Mouse (Mus musculus) heart, postnatal 0 days (tissue): ENCODE data around the gene Kcnn1. TPM values are rescaled to one million over a fixed set of nuclear protein-coding genes. Genes with fewer than 3 reads are reported as not detected.

Experiments used
- ATAC-seq: fragments of 200-750 bp; cut with Nextera tagmentation; 2 replicates; pipeline ENCODE4 v1.8.0; 2017; ENCODE audit warnings: low read depth, moderate number of reproducible peaks, moderate library complexity; ENCODE audit not compliant: insufficient read depth
- DNase-seq: peaks from one replicate; pipeline ENCODE4 v3.0.0-alpha.2; 2016; ENCODE audit warnings: low spot score
- H3K27ac ChIP-seq: fragments of 300-500 bp; sonication (generic); 2 replicates; pipeline ENCODE4 v1.5.1; 2014; ENCODE audit warnings: low read depth, mild to moderate bottlenecking
- H3K27me3 ChIP-seq: fragments of 300-500 bp; sonication (generic); 2 replicates; pipeline ENCODE4 v1.6.1; 2014; ENCODE audit warnings: low read length, mixed read lengths; ENCODE audit not compliant: control insufficient read depth, insufficient read depth
- H3K36me3 ChIP-seq: fragments of 300-500 bp; sonication (generic); replicated peaks from 2 replicates; pipeline ENCODE4 v1.6.1; 2014; ENCODE audit warnings: low read length, mixed read lengths; ENCODE audit not compliant: control insufficient read depth, insufficient read depth
- H3K4me1 ChIP-seq: fragments of 300-500 bp; sonication (generic); 2 replicates; pipeline ENCODE4 v1.6.1; 2014; ENCODE audit warnings: antibody characterized with exemption; ENCODE audit not compliant: control insufficient read depth, insufficient read depth
- H3K4me2 ChIP-seq: fragments of 300-500 bp; sonication (generic); 2 replicates; pipeline ENCODE4 v1.6.1; 2014; ENCODE audit warnings: low read depth, mild to moderate bottlenecking, low read length, moderate library complexity
- H3K4me3 ChIP-seq: fragments of 300-500 bp; sonication (generic); 2 replicates; pipeline ENCODE4 v1.5.1; 2014; ENCODE audit warnings: low read depth, low read length
- H3K9ac ChIP-seq: fragments of 300-500 bp; sonication (generic); replicated peaks from 2 replicates; pipeline ENCODE4 v1.6.1; 2014; ENCODE audit warnings: low read depth, low read length, mixed read lengths
- H3K9me3 ChIP-seq: fragments of 300-500 bp; sonication (generic); replicated peaks from 2 replicates; pipeline ENCODE4 v1.6.1; 2016; ENCODE audit warnings: low read length; ENCODE audit not compliant: control insufficient read depth
- CTCF ChIP-seq: IDR thresholded peaks from 2 replicates; pipeline ENCODE4 v1.5.1; 2016; ENCODE audit warnings: antibody characterized with exemption, control low read depth, low read depth
- EP300 ChIP-seq: IDR thresholded peaks from 2 replicates; pipeline ENCODE4 v1.6.1; 2016; ENCODE audit warnings: antibody characterized with exemption, low read depth
- WGBS: fragments of 180-500 bp; shearing (Covaris S2); extraction: QIAGEN DNeasy Blood & Tissue Kit; methylation state at CpG from one replicate; pipeline ENCODE4 v1.1.7; 2014; 5-methylcytosine and 5-hydroxymethylcytosine counted together
- polyA plus RNA-seq: library from polyadenylated mRNA; unstranded; fragments of >200 nt; fragmentation: Nextera tagmentation; extraction: Ambion mirVana; gene quantifications from 2 replicates; pipeline ENCODE4 v1.2.1, GENCODE M21; 2015
- total RNA-seq: library from RNA; depleted of rRNA; stranded (reverse); fragments of >200 nt; gene quantifications from 2 replicates; pipeline ENCODE4 v1.2.3, GENCODE M21; 2014; ENCODE audit warnings: low replicate concordance

The Kcnn1 gene
- total and polyA plus RNA-seq, 2 experiments from 2014 or later, result 3.4 to 25.2 TPM

DNA sequence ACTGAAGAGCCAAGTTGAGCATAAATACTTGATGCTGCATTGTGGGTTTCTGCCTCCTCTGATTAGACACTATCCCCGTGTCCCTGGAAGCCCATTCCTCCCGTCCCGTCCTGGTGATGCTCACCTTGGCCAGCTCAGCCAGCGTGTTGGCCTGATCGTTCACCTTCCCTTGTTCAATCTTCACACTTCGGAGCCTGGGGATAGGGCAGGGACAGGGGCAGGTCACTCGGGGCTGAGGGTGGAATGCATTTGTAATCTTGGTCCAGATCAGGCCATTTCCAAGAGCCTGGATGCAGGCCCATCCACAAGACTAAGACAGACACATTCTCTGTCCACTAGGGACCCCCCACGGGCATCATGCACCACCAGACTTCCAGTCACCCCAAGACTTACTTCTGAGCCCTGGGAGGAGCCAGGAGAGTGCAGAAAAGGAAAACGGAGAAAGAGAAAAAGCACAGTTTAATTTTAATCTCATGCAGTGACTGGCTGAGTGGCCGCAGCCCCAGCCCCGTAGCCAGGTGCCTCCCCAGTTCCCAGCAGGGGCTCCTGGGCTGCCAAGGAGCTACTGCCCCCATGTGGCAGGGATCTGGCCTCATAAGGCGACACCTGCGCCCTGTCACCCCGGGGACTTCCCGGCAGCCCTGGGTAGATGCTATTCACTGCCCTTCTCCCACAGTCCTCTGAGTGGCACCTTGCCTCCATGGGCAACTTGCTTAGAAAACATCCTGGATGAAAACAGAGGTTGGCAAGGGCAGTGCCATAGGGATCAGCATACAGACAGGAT, 16.5 kb downstream of the Kcnn1 start:
- no peak overlapping the region for H3K4me2 ChIP-seq
- no peak for TF ChIP-seq CTCF
- no peak for TF ChIP-seq EP300
- no peak overlapping the region for H3K27ac ChIP-seq
- no peaks in the 10 kb centered on the region for H3K9me3 ChIP-seq
- 40% methylated on average over 15 of the region's 15 CpGs for WGBS
- H3K9ac ChIP-seq, result no peak overlapping the region
- no peaks in the 10 kb centered on the region for H3K4me1 ChIP-seq
- no peak overlapping the region for H3K4me3 ChIP-seq
- DNase-seq (no peak), ATAC-seq (no peak)
- H3K27me3 ChIP-seq, result no peaks in the 10 kb centered on the region
- no peaks in the 10 kb centered on the region for H3K36me3 ChIP-seq

DNA sequence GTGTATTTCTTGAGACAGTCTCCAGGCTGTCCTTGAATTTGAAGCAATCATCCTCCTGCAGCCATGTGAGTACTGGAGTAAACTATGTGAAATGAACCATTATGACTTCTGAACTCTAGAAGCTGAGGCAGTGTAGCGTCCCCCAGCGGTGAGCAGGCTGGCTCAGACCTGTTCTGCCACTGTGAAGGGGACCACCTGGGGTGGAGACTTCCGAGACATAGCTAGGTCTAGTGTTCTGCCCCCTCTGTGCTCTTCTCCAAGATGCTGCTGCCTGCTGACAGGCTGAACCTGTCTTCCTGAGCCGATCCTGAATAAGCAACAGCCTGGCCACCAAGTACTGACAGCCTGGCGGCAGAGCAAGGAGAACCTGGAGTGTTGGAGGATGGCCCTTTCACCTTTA, 17.9 kb downstream of the Kcnn1 start:
- no peak overlapping the region for H3K9ac ChIP-seq
- ATAC-seq (no peak), DNase-seq (no peak)
- H3K36me3 ChIP-seq, result no peaks in the 10 kb centered on the region
- TF ChIP-seq CTCF (no peak), EP300 (no peak)
- no peak overlapping the region for H3K27ac ChIP-seq
- no peaks in the 10 kb centered on the region for H3K4me1 ChIP-seq
- H3K27me3 ChIP-seq, result no peaks in the 10 kb centered on the region
- H3K4me3 ChIP-seq, result no peak overlapping the region
- no peaks in the 10 kb centered on the region for H3K9me3 ChIP-seq
- 47% methylated on average over 5 of the region's 5 CpGs for WGBS
- no peak overlapping the region for H3K4me2 ChIP-seq

GRCm38 (mm10) chr8:70844523-70844922, 18.5 kb downstream of the Kcnn1 start:
- H3K27ac ChIP-seq, result no peak overlapping the region
- no peaks in the 10 kb centered on the region for H3K9me3 ChIP-seq
- H3K36me3 ChIP-seq, result no peaks in the 10 kb centered on the region
- no peaks in the 10 kb centered on the region for H3K4me1 ChIP-seq
- no peak overlapping the region for H3K4me3 ChIP-seq
- no peak overlapping the region for H3K9ac ChIP-seq
- WGBS, result 3% methylated on average over 6 of the region's 6 CpGs
- DNase-seq, result peak; percentile 79
- TF ChIP-seq CTCF (peak; percentile 94), EP300 (no peak)
- ATAC-seq, result no peak
- H3K27me3 ChIP-seq, result no peaks in the 10 kb centered on the region
- no peak overlapping the region for H3K4me2 ChIP-seq

GRCm38 (mm10) chr8:70843941-70844340, 19.1 kb downstream of the Kcnn1 start:
- WGBS, result 81% methylated on average over 8 of the region's 8 CpGs
- no peak overlapping the region for H3K4me2 ChIP-seq
- no peaks in the 10 kb centered on the region for H3K36me3 ChIP-seq
- TF ChIP-seq CTCF (no peak), EP300 (no peak)
- DNase-seq (no peak), ATAC-seq (no peak)
- H3K9ac ChIP-seq, result no peak overlapping the region
- H3K27me3 ChIP-seq, result no peaks in the 10 kb centered on the region
- H3K4me1 ChIP-seq, result no peaks in the 10 kb centered on the region
- H3K9me3 ChIP-seq, result no peaks in the 10 kb centered on the region
- H3K4me3 ChIP-seq, result no peak overlapping the region
- H3K27ac ChIP-seq, result no peak overlapping the region

- H3K4me3 ChIP-seq, result no peak overlapping the region
- no peak for TF ChIP-seq CTCF
- TF ChIP-seq EP300, result no peak
Measured at GRCm38 (mm10) chr8:70843214-70843773, 19.8 kb downstream of the Kcnn1 start.

More at GRCm38 (mm10) chr8:70843214-70843773, 19.8 kb downstream of the Kcnn1 start:
- H3K36me3 ChIP-seq, result no peaks in the 10 kb centered on the region
- H3K4me2 ChIP-seq, result no peak overlapping the region
- ATAC-seq, result no peak
- no peak overlapping the region for H3K9ac ChIP-seq
- WGBS, result 75% methylated on average over 5 of the region's 5 CpGs
- H3K27ac ChIP-seq, result no peak overlapping the region
- no peaks in the 10 kb centered on the region for H3K9me3 ChIP-seq
- peaks cover 3% of the 10 kb centered on the region for H3K4me1 ChIP-seq
- no peak for DNase-seq
- H3K27me3 ChIP-seq, result no peaks in the 10 kb centered on the region
